Mouse (Mus musculus): ENCODE results near the gene Gtpbp6. TPM values are rescaled to one million over a fixed set of nuclear protein-coding genes. Genes with fewer than 3 reads are reported as not detected.
"Not testable (repeated sequence)": the region's sequence is repeated elsewhere in the genome, so short reads cannot be mapped to it uniquely, and the experiment has no call there.

Gtpbp6 gene
- total RNA-seq, 2 experiments from 2014 or later, result 84.2 to 85.4 TPM

- intact Hi-C loops (cut with DNase I), result loop anchor here (10.0 kb wide), 1 partner anchor 1438 kb away; the partner anchor contains the start of genes Dgkq and Idua
- no peak for DNase-seq (ENCODE audit: low spot score in 2 of 2)
Measured at GRCm38 (mm10) chr5:110102853-110103625, 5.0 kb downstream of the Gtpbp6 start.

- intact Hi-C loops (cut with DNase I), result loop anchor here (10.0 kb wide), 1 partner anchor 1438 kb away; the partner anchor contains the start of genes Dgkq and Idua
- no peak for DNase-seq (ENCODE audit: low spot score in 2 of 2)
Measured at GRCm38 (mm10) chr5:110102429-110102828, 5.6 kb downstream of the Gtpbp6 start.

- peak; percentile 79 to 83 for DNase-seq (ENCODE audit: low spot score in 2 of 2)
- intact Hi-C loops (cut with DNase I), result loop anchor here (10.0 kb wide), 1 partner anchor 1437 kb away; the partner anchor contains the start of genes Dgkq and Idua
Measured at GRCm38 (mm10) chr5:110101716-110102347, 6.2 kb downstream of the Gtpbp6 start.

GRCm38 (mm10) chr5:110100921-110101631 lies 6.9 kb downstream of the Gtpbp6 start:
- intact Hi-C loops (cut with DNase I), result loop anchor here (10.0 kb wide), 1 partner anchor 1436 kb away; the partner anchor contains the start of genes Dgkq and Idua
- peak; percentile 34 to 42 for DNase-seq (ENCODE audit: low spot score in 2 of 2)

- DNase-seq (ENCODE audit: low spot score in 2 of 2), result no peak
- intact Hi-C loops (cut with DNase I), result loop anchor here (10.0 kb wide), 1 partner anchor 1435 kb away; the partner anchor contains the start of genes Dgkq and Idua
Measured at GRCm38 (mm10) chr5:110099656-110100580, 8.1 kb downstream of the Gtpbp6 start, which contains the start of gene Plcxd1. TSS of gene Plcxd1 (plus strand) at chr5:110099969.

- DNase-seq (ENCODE audit: low spot score in 2 of 2), result peak; percentile 50 to 60
Measured at GRCm38 (mm10) chr5:110098991-110099477, 9.0 kb downstream of the Gtpbp6 start.

GRCm38 (mm10) chr5:110094847-110095213 lies 13.2 kb downstream of the Gtpbp6 start:
- intact Hi-C loops (cut with DNase I), result loop anchor here (5.0 kb wide), 1 partner anchor 38 kb away; no protein-coding TSS in a partner anchor
- DNase-seq (ENCODE audit: low spot score in 2 of 2), result no peak

More at GRCm38 (mm10) chr5:110098991-110099477, 9.0 kb downstream of the Gtpbp6 start:
- intact Hi-C loops (cut with DNase I), result no loop called here

- DNase-seq (ENCODE audit: low spot score in 2 of 2), result peak; percentile 89 to 92
- intact Hi-C loops (cut with DNase I), result loop anchor here (5.0 kb wide), 1 partner anchor 37 kb away; no protein-coding TSS in a partner anchor
Measured at GRCm38 (mm10) chr5:110094030-110094846, 13.8 kb downstream of the Gtpbp6 start, which contains the start of gene Gm35315. TSS of gene Gm35315 (minus strand) at chr5:110094420.

- DNase-seq (ENCODE audit: low spot score in 2 of 2), result no peak
- intact Hi-C loops (cut with DNase I), result loop anchor here (5.0 kb wide), 1 partner anchor 34 kb away; no protein-coding TSS in a partner anchor
Measured at GRCm38 (mm10) chr5:110091546-110091945, 16.5 kb downstream of the Gtpbp6 start.

- DNase-seq (ENCODE audit: low spot score in 2 of 2), result no peak
- intact Hi-C loops (cut with DNase I), result no loop called here
Measured at GRCm38 (mm10) chr5:110086161-110086866, 21.7 kb downstream of the Gtpbp6 start.

GRCm38 (mm10) chr5:110082961-110083360 lies 25.0 kb downstream of the Gtpbp6 start:
- DNase-seq (ENCODE audit: low spot score in 2 of 2), result no peak
- intact Hi-C loops (cut with DNase I), result no loop called here

GRCm38 (mm10) chr5:110072413-110072812 lies 35.6 kb downstream of the Gtpbp6 start, which contains the start of gene Gm17655:
TSS of gene Gm17655 (minus strand) at chr5:110072513.
- DNase-seq (ENCODE audit: low spot score in 2 of 2); intact Hi-C loops (cut with DNase I): not testable (repeated sequence)

- DNase-seq (ENCODE audit: low spot score in 2 of 2), result peak; percentile 82 to 87
- intact Hi-C loops (cut with DNase I), result loop anchor here (5.0 kb wide), 1 partner anchor 34 kb away; the partner anchor contains the start of gene Gm35315
Measured at GRCm38 (mm10) chr5:110057637-110058408, 50.2 kb downstream of the Gtpbp6 start.

All from left cerebral cortex, postnatal 14 days (tissue).